Mouse (Mus musculus): ENCODE measurements at regions not wholly inside any gene's neighbourhood (a gene's known extent, or its start where the extent isn't known, plus 50 kb on each side); places are given as distances from the start of the nearest gene placed in this dataset.

DNA sequence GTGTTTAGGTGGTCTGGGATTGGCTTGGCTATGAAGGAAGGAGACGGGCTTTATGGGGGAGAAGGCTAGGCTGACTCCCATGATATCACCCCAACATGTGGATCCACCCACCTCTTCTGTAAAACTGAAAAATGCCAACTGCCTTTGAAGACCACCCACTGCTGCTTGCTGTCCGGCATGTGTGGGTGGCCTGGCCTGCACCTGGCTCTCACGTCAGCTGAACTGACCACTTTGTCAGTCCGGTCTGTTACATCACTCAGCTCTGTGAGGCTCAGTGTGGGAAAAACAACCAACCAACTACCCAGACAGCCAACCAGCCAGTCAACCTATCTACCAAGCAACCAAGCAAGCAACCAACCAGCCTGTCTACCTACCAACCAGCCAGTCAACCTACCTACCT, 305.5 kb downstream of the Tbc1d1 start:
- no peaks in the 10 kb centered on the region for H3K4me1 ChIP-seq (ENCODE audit: control insufficient read depth, insufficient read depth, low read length)
- H3K36me3 ChIP-seq (ENCODE audit: control insufficient read depth, insufficient read depth, low read length) = no peaks in the 10 kb centered on the region
- DNase-seq (ENCODE audit: low spot score) (no peak), ATAC-seq (ENCODE audit: low FRiP score, low read depth) (no peak)
- no peak for TF ChIP-seq POLR2A (IDR thresholded peaks at IDR 0.05; ENCODE audit: borderline replicate concordance, extremely low read depth, insufficient read depth, insufficient read length)
- H3K9ac ChIP-seq (ENCODE audit: low read depth, low read length, severe bottlenecking) = no peak overlapping the region
- H3K4me2 ChIP-seq (replicated peaks; ENCODE audit: low read depth, low read length, severe bottlenecking) = no peak overlapping the region
- no peaks in the 10 kb centered on the region for H3K9me3 ChIP-seq (ENCODE audit: control insufficient read depth, low read length)
- no peaks in the 10 kb centered on the region for H3K27me3 ChIP-seq (ENCODE audit: control insufficient read depth, insufficient read depth, low read length)
- no peak overlapping the region for H3K4me3 ChIP-seq (replicated peaks; ENCODE audit: low read length)
- H3K27ac ChIP-seq (replicated peaks; ENCODE audit: low read depth, low read length) = no peak overlapping the region
- WGBS = 78% methylated on average over 4 of the region's 4 CpGs

DNA sequence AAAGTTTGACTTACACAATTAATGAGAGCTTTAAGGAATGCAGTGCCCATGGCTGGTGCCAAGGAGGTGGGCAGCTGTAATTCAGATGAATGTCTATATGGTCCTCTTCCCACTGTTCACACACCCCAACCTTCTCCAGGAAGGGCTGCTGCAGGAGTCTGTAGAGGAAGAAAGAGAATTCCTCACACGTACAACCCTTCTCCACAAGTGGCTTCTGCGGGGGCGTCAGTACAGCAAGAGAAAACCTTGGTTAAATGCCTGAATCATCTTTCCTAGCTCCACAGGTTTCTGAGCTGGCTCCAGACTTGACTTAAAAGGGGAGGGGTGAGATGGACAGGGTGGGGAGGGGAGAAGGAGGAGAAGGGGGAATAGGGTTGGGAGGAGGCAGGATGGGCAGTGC, 306.3 kb downstream of the Tbc1d1 start:
- no peak overlapping the region for H3K4me2 ChIP-seq (replicated peaks; ENCODE audit: low read depth, low read length, severe bottlenecking)
- no peak overlapping the region for H3K9ac ChIP-seq (ENCODE audit: low read depth, low read length, severe bottlenecking)
- TF ChIP-seq POLR2A (IDR thresholded peaks at IDR 0.05; ENCODE audit: borderline replicate concordance, extremely low read depth, insufficient read depth, insufficient read length) = no peak
- no peaks in the 10 kb centered on the region for H3K36me3 ChIP-seq (ENCODE audit: control insufficient read depth, insufficient read depth, low read length)
- DNase-seq (ENCODE audit: low spot score) (no peak), ATAC-seq (ENCODE audit: low FRiP score, low read depth) (no peak)
- 73% methylated on average over 3 of the region's 3 CpGs for WGBS
- H3K4me3 ChIP-seq (replicated peaks; ENCODE audit: low read length) = no peak overlapping the region
- H3K4me1 ChIP-seq (ENCODE audit: control insufficient read depth, insufficient read depth, low read length) = no peaks in the 10 kb centered on the region
- H3K27me3 ChIP-seq (ENCODE audit: control insufficient read depth, insufficient read depth, low read length) = no peaks in the 10 kb centered on the region
- H3K27ac ChIP-seq (replicated peaks; ENCODE audit: low read depth, low read length) = no peak overlapping the region
- H3K9me3 ChIP-seq (ENCODE audit: control insufficient read depth, low read length) = no peaks in the 10 kb centered on the region

DNA sequence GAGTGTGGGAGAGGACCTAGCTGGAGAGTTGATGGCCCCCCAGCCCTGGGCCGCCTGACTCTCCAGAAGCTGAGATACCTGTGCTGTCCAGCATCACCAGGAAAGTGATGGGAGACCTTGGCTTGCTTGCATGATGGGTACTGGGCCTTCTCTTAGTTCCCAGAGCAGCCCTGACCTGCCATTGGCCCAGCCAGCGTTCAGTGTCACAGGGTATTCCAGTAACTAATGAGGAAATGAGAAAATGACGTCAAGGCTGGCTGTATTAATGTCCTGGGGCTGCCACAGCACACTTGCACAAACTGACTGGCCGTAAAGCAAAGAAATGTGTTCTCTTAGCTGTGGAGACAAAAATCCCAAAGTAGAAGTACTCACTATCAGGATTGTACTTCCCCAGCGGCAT, 307.5 kb downstream of the Tbc1d1 start:
- DNase-seq (ENCODE audit: low spot score) (no peak), ATAC-seq (ENCODE audit: low FRiP score, low read depth) (no peak)
- Histone ChIP-seq H3K4me2 (replicated peaks; ENCODE audit: low read depth, low read length, severe bottlenecking) (no peak overlapping the region), H3K9me3 (ENCODE audit: control insufficient read depth, low read length) (no peaks in the 10 kb centered on the region), H3K9ac (ENCODE audit: low read depth, low read length, severe bottlenecking) (no peak overlapping the region), H3K36me3 (ENCODE audit: control insufficient read depth, insufficient read depth, low read length) (no peaks in the 10 kb centered on the region), H3K27me3 (ENCODE audit: control insufficient read depth, insufficient read depth, low read length) (no peaks in the 10 kb centered on the region), H3K27ac (replicated peaks; ENCODE audit: low read depth, low read length) (no peak overlapping the region), H3K4me3 (replicated peaks; ENCODE audit: low read length) (no peak overlapping the region), H3K4me1 (ENCODE audit: control insufficient read depth, insufficient read depth, low read length) (no peaks in the 10 kb centered on the region)
- 53% methylated on average over 5 of the region's 5 CpGs for WGBS
- TF ChIP-seq POLR2A (IDR thresholded peaks at IDR 0.05; ENCODE audit: borderline replicate concordance, extremely low read depth, insufficient read depth, insufficient read length) = no peak

DNA sequence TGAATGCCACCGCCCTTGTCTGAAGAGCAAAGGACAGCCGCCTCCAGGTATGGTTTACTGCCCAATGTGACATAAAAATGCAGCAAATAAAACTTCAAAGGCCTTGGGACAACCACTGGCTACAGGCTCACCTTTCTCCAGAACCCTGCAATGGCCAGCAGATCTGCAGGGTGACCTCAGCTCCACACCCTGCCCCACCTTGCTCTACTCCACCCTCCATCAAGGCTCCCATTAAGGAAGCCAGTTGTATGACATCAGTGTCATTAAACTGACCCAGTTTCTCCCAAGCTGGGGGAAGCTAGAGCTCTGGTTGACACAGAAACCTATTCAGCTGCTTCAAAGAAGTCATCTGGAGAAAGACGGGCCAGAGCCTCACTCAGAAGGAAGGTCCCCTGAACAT, 310.2 kb downstream of the Tbc1d1 start:
- Histone ChIP-seq H3K36me3 (ENCODE audit: control insufficient read depth, insufficient read depth, low read length) (no peaks in the 10 kb centered on the region), H3K4me1 (ENCODE audit: control insufficient read depth, insufficient read depth, low read length) (no peaks in the 10 kb centered on the region), H3K4me3 (replicated peaks; ENCODE audit: low read length) (no peak overlapping the region), H3K4me2 (replicated peaks; ENCODE audit: low read depth, low read length, severe bottlenecking) (no peak overlapping the region), H3K9ac (ENCODE audit: low read depth, low read length, severe bottlenecking) (no peak overlapping the region), H3K27ac (replicated peaks; ENCODE audit: low read depth, low read length) (no peak overlapping the region), H3K9me3 (ENCODE audit: control insufficient read depth, low read length) (no peaks in the 10 kb centered on the region), H3K27me3 (ENCODE audit: control insufficient read depth, insufficient read depth, low read length) (no peaks in the 10 kb centered on the region)
- no peak for ATAC-seq (ENCODE audit: low FRiP score, low read depth)
- WGBS = 77% methylated on average over 3 of the region's 3 CpGs
- TF ChIP-seq POLR2A (IDR thresholded peaks at IDR 0.05; ENCODE audit: borderline replicate concordance, extremely low read depth, insufficient read depth, insufficient read length) = no peak
- no peak for DNase-seq (ENCODE audit: low spot score)

DNA sequence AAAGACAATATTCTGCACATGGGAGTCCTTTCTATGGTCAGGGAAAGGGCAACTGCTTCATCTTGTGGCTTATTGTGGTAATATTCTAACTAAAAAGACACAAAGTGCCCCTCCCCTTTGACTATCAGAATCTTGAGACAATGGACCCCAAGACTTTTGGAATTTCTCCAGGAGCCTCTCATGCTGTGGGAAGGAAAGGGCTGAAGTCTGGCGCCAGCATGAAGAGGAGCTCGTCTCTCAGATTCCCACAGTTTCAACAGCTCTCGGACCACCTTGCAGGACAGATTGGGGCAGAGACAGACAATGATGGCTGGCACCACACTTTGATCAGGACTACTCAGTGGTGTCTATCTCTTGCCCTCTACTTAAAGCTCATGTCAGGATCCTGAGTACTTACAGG, 311.8 kb downstream of the Tbc1d1 start:
- no peak overlapping the region for H3K4me2 ChIP-seq (replicated peaks; ENCODE audit: low read depth, low read length, severe bottlenecking)
- no peak overlapping the region for H3K27ac ChIP-seq (replicated peaks; ENCODE audit: low read depth, low read length)
- H3K4me3 ChIP-seq (replicated peaks; ENCODE audit: low read length) = no peak overlapping the region
- WGBS = 93% methylated on average over 3 of the region's 3 CpGs
- H3K36me3 ChIP-seq (ENCODE audit: control insufficient read depth, insufficient read depth, low read length) = no peaks in the 10 kb centered on the region
- DNase-seq (ENCODE audit: low spot score) (no peak), ATAC-seq (ENCODE audit: low FRiP score, low read depth) (no peak)
- no peaks in the 10 kb centered on the region for H3K4me1 ChIP-seq (ENCODE audit: control insufficient read depth, insufficient read depth, low read length)
- H3K9me3 ChIP-seq (ENCODE audit: control insufficient read depth, low read length) = no peaks in the 10 kb centered on the region
- H3K9ac ChIP-seq (ENCODE audit: low read depth, low read length, severe bottlenecking) = no peak overlapping the region
- H3K27me3 ChIP-seq (ENCODE audit: control insufficient read depth, insufficient read depth, low read length) = no peaks in the 10 kb centered on the region
- TF ChIP-seq POLR2A (IDR thresholded peaks at IDR 0.05; ENCODE audit: borderline replicate concordance, extremely low read depth, insufficient read depth, insufficient read length) = no peak

DNA sequence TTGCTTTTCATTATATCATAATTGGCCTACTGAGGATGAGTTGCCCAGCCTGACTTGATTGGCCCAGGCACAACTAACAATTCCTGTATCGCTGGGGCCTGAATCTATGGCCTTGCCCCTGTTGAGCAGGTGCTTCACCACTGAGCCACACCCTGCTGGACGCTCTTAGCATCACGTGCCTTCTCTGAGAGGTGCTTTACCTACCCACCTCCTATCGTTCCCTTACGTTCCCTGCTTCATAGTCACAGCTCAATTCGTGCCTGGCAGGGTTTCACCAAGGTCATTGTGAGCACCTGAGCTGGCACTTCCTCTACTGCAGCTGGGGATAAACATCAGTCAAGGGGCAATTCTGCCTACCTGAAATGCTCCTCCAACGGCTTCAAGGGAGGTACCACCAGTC, 312.2 kb downstream of the Tbc1d1 start:
- Histone ChIP-seq H3K9me3 (ENCODE audit: control insufficient read depth, low read length) (no peaks in the 10 kb centered on the region), H3K27me3 (ENCODE audit: control insufficient read depth, insufficient read depth, low read length) (no peaks in the 10 kb centered on the region), H3K27ac (replicated peaks; ENCODE audit: low read depth, low read length) (no peak overlapping the region), H3K4me3 (replicated peaks; ENCODE audit: low read length) (no peak overlapping the region), H3K36me3 (ENCODE audit: control insufficient read depth, insufficient read depth, low read length) (no peaks in the 10 kb centered on the region), H3K4me1 (ENCODE audit: control insufficient read depth, insufficient read depth, low read length) (no peaks in the 10 kb centered on the region), H3K9ac (ENCODE audit: low read depth, low read length, severe bottlenecking) (no peak overlapping the region), H3K4me2 (replicated peaks; ENCODE audit: low read depth, low read length, severe bottlenecking) (no peak overlapping the region)
- DNase-seq (ENCODE audit: low spot score) (no peak), ATAC-seq (ENCODE audit: low FRiP score, low read depth) (no peak)
- 75% methylated on average over 7 of the region's 7 CpGs for WGBS
- no peak for TF ChIP-seq POLR2A (IDR thresholded peaks at IDR 0.05; ENCODE audit: borderline replicate concordance, extremely low read depth, insufficient read depth, insufficient read length)
